Mouse (Mus musculus): Measurements from ENCODE around the gene Olfr1254. TPM values are rescaled to one million over a fixed set of nuclear protein-coding genes. Genes with fewer than 3 reads are reported as not detected.

Olfr1254 gene
- polyA plus RNA-seq (2012; rRNA removed), result not detected in 2 replicates

- Histone ChIP-seq H3K4me1 (ENCODE audit: control insufficient read depth, insufficient read depth, insufficient read length) (no peaks in the 10 kb centered on the region), H3K36me3 (ENCODE audit: control insufficient read depth, insufficient read depth, low read length) (no peaks in the 10 kb centered on the region), H3K27ac (ENCODE audit: insufficient read depth, low read length) (no peak within 1 kb of the TSS), H3K4me3 (ENCODE audit: extremely low read depth, insufficient read depth, insufficient read length) (no peak within 1 kb of the TSS), H3K27me3 (ENCODE audit: control insufficient read depth, insufficient read depth, low read length) (no peaks in the 10 kb centered on the region)
- TF ChIP-seq CTCF (IDR thresholded peaks at IDR 0.05; ENCODE audit: extremely low read depth, insufficient read depth, insufficient read length, insufficient replicate concordance), result no peak
- TF ChIP-seq POLR2A (IDR thresholded peaks at IDR 0.05; ENCODE audit: low read depth, low read length), result no peak
- DNase-seq (ENCODE audit: low read depth in 1 of 2, low spot score in 2 of 2), result no peak
Measured at GRCm38 (mm10) chr2:89793519-89793918, at the start of gene Olfr1254. Gene Olfr1254 (minus strand): TSS chr2:89793619.

- H3K4me1 ChIP-seq (ENCODE audit: control insufficient read depth, insufficient read depth, insufficient read length), result no peaks in the 10 kb centered on the region
- 67% methylated on average over 2 of the region's 2 CpGs for WGBS
- no peak within 1 kb of the TSS for H3K27ac ChIP-seq (ENCODE audit: insufficient read depth, low read length)
- DNase-seq (ENCODE audit: low read depth in 1 of 2, low spot score in 2 of 2), result no peak
- TF ChIP-seq POLR2A (IDR thresholded peaks at IDR 0.05; ENCODE audit: low read depth, low read length), result no peak
- no peak for TF ChIP-seq CTCF (IDR thresholded peaks at IDR 0.05; ENCODE audit: extremely low read depth, insufficient read depth, insufficient read length, insufficient replicate concordance)
- no peaks in the 10 kb centered on the region for H3K36me3 ChIP-seq (ENCODE audit: control insufficient read depth, insufficient read depth, low read length)
- no peak within 1 kb of the TSS for H3K4me3 ChIP-seq (ENCODE audit: extremely low read depth, insufficient read depth, insufficient read length)
- no peaks in the 10 kb centered on the region for H3K27me3 ChIP-seq (ENCODE audit: control insufficient read depth, insufficient read depth, low read length)
Measured at GRCm38 (mm10) chr2:89841455-89841854, 48.0 kb upstream of the Olfr1254 start, which contains the start of gene Olfr1256. Gene Olfr1256 (minus strand): TSS chr2:89841555.

DNA sequence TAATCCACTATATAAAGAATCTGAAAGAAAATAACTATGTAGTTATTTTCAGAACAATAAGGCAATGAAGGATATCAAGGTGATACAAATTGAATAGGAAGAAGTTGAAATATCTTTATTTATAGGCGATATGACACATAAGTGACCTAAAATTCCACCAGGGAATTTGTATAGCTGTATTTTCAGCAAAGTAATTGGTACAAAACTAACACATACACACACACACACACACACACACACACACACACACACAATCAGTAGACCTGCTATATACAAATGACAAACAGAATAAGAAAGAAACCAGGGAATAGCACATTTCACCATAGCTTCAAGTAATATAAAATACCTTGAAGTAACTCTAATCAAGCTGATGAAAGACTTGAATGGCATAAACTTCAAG, 26.8 kb upstream of the Olfr1254 start:
- Histone ChIP-seq H3K36me3 (ENCODE audit: control insufficient read depth, insufficient read depth, low read length) (no peaks in the 10 kb centered on the region), H3K4me1 (ENCODE audit: control insufficient read depth, insufficient read depth, insufficient read length) (no peaks in the 10 kb centered on the region), H3K27me3 (ENCODE audit: control insufficient read depth, insufficient read depth, low read length) (no peaks in the 10 kb centered on the region), H3K4me3 (ENCODE audit: extremely low read depth, insufficient read depth, insufficient read length) (no peak overlapping the region), H3K27ac (ENCODE audit: insufficient read depth, low read length) (no peak overlapping the region)
- WGBS, result 85% methylated on average over 1 of the region's 1 CpGs
- no peak for DNase-seq (ENCODE audit: low read depth in 1 of 2, low spot score in 2 of 2)
- no peak for TF ChIP-seq CTCF (IDR thresholded peaks at IDR 0.05; ENCODE audit: extremely low read depth, insufficient read depth, insufficient read length, insufficient replicate concordance)
- TF ChIP-seq POLR2A (IDR thresholded peaks at IDR 0.05; ENCODE audit: low read depth, low read length), result no peak

DNA sequence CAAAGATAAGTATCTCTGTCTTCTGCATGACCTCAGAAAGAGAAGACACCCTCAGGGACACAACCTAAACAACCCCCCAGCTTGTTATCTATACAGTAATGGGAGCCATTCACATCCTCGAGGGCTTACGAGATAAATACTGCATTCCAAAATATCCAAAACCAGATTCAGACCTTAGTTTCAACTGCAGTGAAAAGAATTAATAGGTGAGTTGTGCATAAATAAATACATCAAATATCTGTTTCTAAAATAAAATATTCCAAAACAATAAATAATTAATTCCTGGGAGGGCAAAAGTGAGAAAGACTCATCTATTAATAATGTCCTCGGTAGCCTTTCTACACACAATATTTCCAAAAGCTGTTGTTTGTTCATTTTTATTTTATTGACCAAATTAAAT, 18.3 kb upstream of the Olfr1254 start, which contains the start of gene Olfr1255:
Olfr1255 (plus strand) TSS at position 301 of the 400 bp plus-strand sequence.
- 85% methylated on average over 3 of the region's 3 CpGs for WGBS
- Histone ChIP-seq H3K4me1 (ENCODE audit: control insufficient read depth, insufficient read depth, insufficient read length) (no peaks in the 10 kb centered on the region), H3K36me3 (ENCODE audit: control insufficient read depth, insufficient read depth, low read length) (no peaks in the 10 kb centered on the region), H3K27me3 (ENCODE audit: control insufficient read depth, insufficient read depth, low read length) (no peaks in the 10 kb centered on the region), H3K4me3 (ENCODE audit: extremely low read depth, insufficient read depth, insufficient read length) (no peak within 1 kb of the TSS), H3K27ac (ENCODE audit: insufficient read depth, low read length) (no peak within 1 kb of the TSS)
- TF ChIP-seq CTCF (IDR thresholded peaks at IDR 0.05; ENCODE audit: extremely low read depth, insufficient read depth, insufficient read length, insufficient replicate concordance) (no peak), POLR2A (IDR thresholded peaks at IDR 0.05; ENCODE audit: low read depth, low read length) (no peak)
- no peak for DNase-seq (ENCODE audit: low read depth in 1 of 2, low spot score in 2 of 2)

- no peak for DNase-seq (ENCODE audit: low read depth in 1 of 2, low spot score in 2 of 2)
- 77% methylated on average over 2 of the region's 2 CpGs for WGBS
- TF ChIP-seq CTCF (IDR thresholded peaks at IDR 0.05; ENCODE audit: extremely low read depth, insufficient read depth, insufficient read length, insufficient replicate concordance), result no peak
- no peak for TF ChIP-seq POLR2A (IDR thresholded peaks at IDR 0.05; ENCODE audit: low read depth, low read length)
- Histone ChIP-seq H3K36me3 (ENCODE audit: control insufficient read depth, insufficient read depth, low read length) (no peaks in the 10 kb centered on the region), H3K4me1 (ENCODE audit: control insufficient read depth, insufficient read depth, insufficient read length) (no peaks in the 10 kb centered on the region), H3K4me3 (ENCODE audit: extremely low read depth, insufficient read depth, insufficient read length) (no peak overlapping the region), H3K27me3 (ENCODE audit: control insufficient read depth, insufficient read depth, low read length) (no peaks in the 10 kb centered on the region), H3K27ac (ENCODE audit: insufficient read depth, low read length) (no peak overlapping the region)
Measured at GRCm38 (mm10) chr2:89810751-89811150, 17.3 kb upstream of the Olfr1254 start.

- Histone ChIP-seq H3K4me1 (ENCODE audit: control insufficient read depth, insufficient read depth, insufficient read length) (no peaks in the 10 kb centered on the region), H3K36me3 (ENCODE audit: control insufficient read depth, insufficient read depth, low read length) (no peaks in the 10 kb centered on the region), H3K27ac (ENCODE audit: insufficient read depth, low read length) (no peak overlapping the region), H3K27me3 (ENCODE audit: control insufficient read depth, insufficient read depth, low read length) (no peaks in the 10 kb centered on the region), H3K4me3 (ENCODE audit: extremely low read depth, insufficient read depth, insufficient read length) (no peak overlapping the region)
- 92% methylated on average over 3 of the region's 3 CpGs for WGBS
- TF ChIP-seq POLR2A (IDR thresholded peaks at IDR 0.05; ENCODE audit: low read depth, low read length) (no peak), CTCF (IDR thresholded peaks at IDR 0.05; ENCODE audit: extremely low read depth, insufficient read depth, insufficient read length, insufficient replicate concordance) (no peak)
- no peak for DNase-seq (ENCODE audit: low read depth in 1 of 2, low spot score in 2 of 2)
Measured at GRCm38 (mm10) chr2:89799583-89799982, 6.2 kb upstream of the Olfr1254 start.

DNA sequence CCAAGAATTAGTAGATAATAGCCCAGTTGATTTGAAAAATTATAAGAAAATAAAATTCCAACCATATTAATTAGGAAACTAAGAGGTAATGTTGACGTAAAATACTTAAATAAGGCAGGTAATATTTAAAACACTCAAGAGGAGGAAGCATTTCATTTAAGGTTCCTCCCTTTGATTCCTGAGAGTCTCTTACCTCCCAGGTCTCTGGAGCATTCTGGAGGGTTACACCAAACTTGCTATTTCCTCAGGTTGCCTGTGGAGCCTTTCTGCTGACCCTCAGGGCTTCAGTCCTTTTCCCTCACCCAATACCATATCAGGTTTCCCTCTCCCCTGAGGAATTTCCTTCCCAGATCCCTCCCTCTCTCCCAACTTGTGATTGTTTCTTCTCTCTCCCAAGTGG, 36.4 kb downstream of the Olfr1254 start, which contains the start of gene Olfr1253:
Olfr1253 (minus strand) TSS at position 101 of the 400 bp plus-strand sequence.
- H3K36me3 ChIP-seq (ENCODE audit: control insufficient read depth, insufficient read depth, low read length), result no peaks in the 10 kb centered on the region
- no peaks in the 10 kb centered on the region for H3K4me1 ChIP-seq (ENCODE audit: control insufficient read depth, insufficient read depth, insufficient read length)
- TF ChIP-seq CTCF (IDR thresholded peaks at IDR 0.05; ENCODE audit: extremely low read depth, insufficient read depth, insufficient read length, insufficient replicate concordance) (no peak), POLR2A (IDR thresholded peaks at IDR 0.05; ENCODE audit: low read depth, low read length) (no peak)
- DNase-seq (ENCODE audit: low read depth in 1 of 2, low spot score in 2 of 2), result no peak
- no peak within 1 kb of the TSS; the same call in 1 of the 2 replicates for H3K4me3 ChIP-seq (ENCODE audit: extremely low read depth, insufficient read depth, insufficient read length)
- H3K27me3 ChIP-seq (ENCODE audit: control insufficient read depth, insufficient read depth, low read length), result no peaks in the 10 kb centered on the region
- 92% methylated on average over 1 of the region's 1 CpGs for WGBS
- no peak within 1 kb of the TSS for H3K27ac ChIP-seq (ENCODE audit: insufficient read depth, low read length)

Other genes starting within 250 kb of the Olfr1254 start
- gene Olfr1245, start 215.2 kb downstream of the Olfr1254 start, polyA plus RNA-seq (2012; rRNA removed), result not detected in 2 replicates
- gene Olfr1246, start 200.5 kb downstream of the Olfr1254 start, polyA plus RNA-seq (2012; rRNA removed), result not detected in 2 replicates
- gene Olfr1247, start 179.5 kb downstream of the Olfr1254 start, polyA plus RNA-seq (2012; rRNA removed), result not detected in 2 replicates
- gene Olfr1248, start 175.4 kb downstream of the Olfr1254 start, polyA plus RNA-seq (2012; rRNA removed), result not detected in 2 replicates
- gene Olfr1249, start 158.6 kb downstream of the Olfr1254 start, polyA plus RNA-seq (2012; rRNA removed), result not detected in 2 replicates
- not detected in 2 replicates for gene Olfr1250, start 132.2 kb downstream of the Olfr1254 start, polyA plus RNA-seq (2012; rRNA removed)
- not detected in 2 replicates for gene Olfr1251, start 121.7 kb downstream of the Olfr1254 start, polyA plus RNA-seq (2012; rRNA removed)
- not detected in 2 replicates for gene Olfr1252, start 68.6 kb downstream of the Olfr1254 start, polyA plus RNA-seq (2012; rRNA removed)
- gene Olfr1253, start 36.5 kb downstream of the Olfr1254 start, polyA plus RNA-seq (2012; rRNA removed), result not detected in 2 replicates
- not detected in 2 replicates for gene Olfr1255, start 18.4 kb upstream of the Olfr1254 start, polyA plus RNA-seq (2012; rRNA removed)
- not detected in 2 replicates for gene Olfr1256, start 47.9 kb upstream of the Olfr1254 start, polyA plus RNA-seq (2012; rRNA removed)
- not detected in 2 replicates for gene Olfr48, start 54.6 kb upstream of the Olfr1254 start, polyA plus RNA-seq (2012; rRNA removed)
- gene Olfr1257, start 84.8 kb upstream of the Olfr1254 start, polyA plus RNA-seq (2012; rRNA removed), result not detected in 2 replicates
- gene Olfr1258, start 133.7 kb upstream of the Olfr1254 start, polyA plus RNA-seq (2012; rRNA removed), result not detected in 2 replicates
- gene Olfr1259, start 155.0 kb upstream of the Olfr1254 start, polyA plus RNA-seq (2012; rRNA removed), result not detected in 2 replicates
- gene Olfr1260, start 180.7 kb upstream of the Olfr1254 start, polyA plus RNA-seq (2012; rRNA removed), result not detected in 2 replicates
- gene Olfr1261, start 197.6 kb upstream of the Olfr1254 start, polyA plus RNA-seq (2012; rRNA removed), result not detected in 2 replicates
- gene Olfr1262, start 206.5 kb upstream of the Olfr1254 start, polyA plus RNA-seq (2012; rRNA removed), result not detected in 2 replicates
- gene Olfr1263, start 218.5 kb upstream of the Olfr1254 start, polyA plus RNA-seq (2012; rRNA removed), result not detected in 2 replicates
- gene Olfr1264, start 232.0 kb upstream of the Olfr1254 start, polyA plus RNA-seq (2012; rRNA removed), result not detected in 2 replicates
- gene Olfr1265, start 241.7 kb upstream of the Olfr1254 start, polyA plus RNA-seq (2012; rRNA removed), result not detected in 2 replicates

All from spleen, adult 2 months (tissue).